Mouse (Mus musculus): ENCODE data around the gene Clybl.
A peak's percentile ranks its signal among the peaks of the same experiment; 100 is the strongest.

The Clybl gene

GRCm38 (mm10) chr14:122181078-122181814 is at the start of gene Clybl:
Gene Clybl (plus strand): TSS chr14:122181704.
- peak; percentile 94 for DNase-seq

DNA sequence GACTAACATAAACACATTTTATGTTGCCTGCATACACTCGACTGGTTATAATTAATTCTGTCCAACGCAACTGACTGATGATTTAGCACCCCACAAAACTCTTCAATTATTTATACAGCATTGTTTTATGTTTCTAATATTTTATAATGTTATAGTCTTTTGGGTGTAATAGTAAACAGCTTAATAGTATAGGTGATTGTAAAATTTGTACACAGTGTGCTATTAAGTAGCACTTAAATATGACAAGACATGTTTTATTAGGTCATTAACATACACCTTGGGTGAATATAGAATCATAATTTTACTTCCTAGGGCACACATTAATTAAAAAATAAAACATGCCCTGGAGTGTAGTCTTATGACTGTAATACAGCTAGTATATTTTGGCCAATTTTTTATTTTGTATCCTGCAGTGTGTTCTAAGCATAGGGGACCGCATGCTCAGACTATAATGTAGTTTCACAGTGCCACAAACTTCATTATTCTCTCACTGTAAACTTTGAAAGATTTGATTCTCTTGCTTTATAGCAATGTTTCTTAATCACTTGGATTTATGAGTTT is 45.1 kb upstream of the Clybl start:
- no peak for DNase-seq

DNA sequence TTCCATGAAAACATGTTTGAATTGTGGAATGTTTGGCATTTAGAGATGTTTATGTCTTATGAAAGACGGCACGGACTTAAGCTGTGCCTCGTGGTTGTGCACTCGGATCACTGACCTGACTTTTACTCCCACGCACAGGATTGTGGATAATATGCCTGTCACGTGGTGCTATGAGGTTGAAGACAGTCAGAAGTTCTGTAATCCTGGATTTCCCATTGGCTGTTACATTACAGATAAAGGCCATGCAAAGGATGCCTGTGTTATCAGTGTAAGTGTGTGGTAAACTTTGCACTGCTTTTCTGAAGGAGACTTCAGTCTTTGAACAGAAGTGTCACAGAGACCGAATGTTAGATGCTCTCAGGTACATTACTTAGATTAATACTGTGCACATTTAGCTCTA is 44.3 kb upstream of the Clybl start:
- no peak for DNase-seq

- DNase-seq = no peak
Measured at GRCm38 (mm10) chr14:122140126-122140525, 41.4 kb upstream of the Clybl start.

DNA sequence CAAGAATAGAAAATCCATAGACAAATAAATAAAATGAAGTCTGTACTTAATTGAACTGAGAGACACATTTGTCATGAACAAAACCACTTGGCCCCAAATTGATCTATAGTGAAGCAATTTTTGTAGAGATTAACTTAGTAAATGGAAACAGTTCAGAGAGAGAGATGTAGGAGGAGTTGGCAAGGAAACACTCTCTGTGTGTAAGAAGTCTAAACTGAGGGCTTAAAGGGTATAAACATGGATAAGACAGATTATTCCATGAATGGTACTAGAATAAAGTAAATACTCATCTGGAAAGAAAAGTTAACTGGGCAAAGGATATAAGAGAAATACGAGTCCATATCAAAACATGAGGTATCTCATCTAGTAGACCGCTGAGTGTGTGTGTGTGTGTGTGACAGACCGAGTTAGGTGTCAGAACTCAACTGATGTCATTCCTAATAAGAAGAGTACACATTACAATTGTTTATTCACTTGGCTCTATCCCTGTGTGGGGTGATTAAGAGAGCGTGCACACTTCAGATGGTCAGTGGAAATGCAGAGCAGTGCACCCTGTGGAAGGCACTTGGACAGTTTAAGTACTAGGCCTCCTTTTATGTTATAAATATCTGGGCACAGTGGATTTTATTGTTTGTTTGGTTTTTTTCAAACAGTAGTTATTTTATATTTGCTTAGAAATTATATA is 37.8 kb upstream of the Clybl start:
- DNase-seq = no peak

DNA sequence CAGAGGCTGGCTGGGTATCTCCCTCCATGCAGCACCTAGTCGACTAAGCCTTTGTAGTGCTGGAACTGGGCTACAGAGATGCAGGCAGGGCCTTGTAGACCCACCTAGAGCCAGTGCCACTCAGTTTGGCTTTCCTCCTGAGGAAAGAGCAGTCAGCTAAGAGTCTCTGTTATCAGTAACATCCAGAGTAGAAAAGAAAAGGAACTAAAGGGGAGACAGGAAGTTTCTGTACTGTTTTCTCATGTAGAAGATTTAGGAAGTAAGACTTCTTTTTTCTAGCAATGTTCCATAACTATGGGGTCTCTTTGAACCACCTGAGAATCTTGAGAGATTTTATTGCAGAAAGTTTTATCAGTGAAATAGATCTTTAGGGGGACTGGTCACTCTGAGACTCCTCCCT is 36.1 kb upstream of the Clybl start:
- DNase-seq = no peak

DNA sequence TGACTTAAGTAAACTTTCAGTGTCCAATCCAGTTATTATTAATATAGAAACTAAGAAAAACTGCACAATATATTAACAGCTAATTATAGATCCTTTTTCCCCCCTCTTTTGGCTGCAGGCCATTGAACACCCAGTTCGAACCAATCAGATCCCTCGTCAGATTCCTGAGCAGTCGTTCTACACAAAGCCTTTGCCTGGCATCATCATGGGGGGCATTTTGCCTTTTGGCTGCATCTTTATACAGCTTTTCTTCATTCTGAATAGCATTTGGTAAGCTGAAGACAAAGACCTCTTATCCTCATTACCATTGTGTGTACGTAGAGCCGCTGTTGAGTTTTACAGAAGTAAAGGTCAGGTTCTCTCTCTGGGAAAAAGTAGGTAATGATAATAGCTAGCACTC is 30.9 kb upstream of the Clybl start:
- no peak for DNase-seq

DNA sequence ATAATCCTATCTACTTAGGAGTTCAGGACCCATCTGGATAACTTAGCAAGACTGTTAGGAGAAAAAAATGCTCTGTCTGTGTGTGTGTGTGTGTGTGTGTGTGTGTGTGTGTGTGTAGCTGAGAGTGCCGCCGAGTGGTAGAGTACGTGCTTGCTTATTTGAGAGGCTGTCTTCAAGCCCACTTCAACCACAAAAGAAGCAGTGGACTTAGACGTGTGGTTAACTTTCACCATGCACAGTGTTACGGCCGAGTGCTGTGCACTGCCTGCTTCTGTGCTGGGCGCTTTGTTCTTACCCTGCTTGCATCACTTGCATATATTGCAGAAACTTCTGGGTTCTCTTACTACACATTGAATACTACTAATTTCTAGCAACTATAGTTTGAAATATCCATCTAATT is 23.8 kb upstream of the Clybl start:
- DNase-seq = no peak

DNA sequence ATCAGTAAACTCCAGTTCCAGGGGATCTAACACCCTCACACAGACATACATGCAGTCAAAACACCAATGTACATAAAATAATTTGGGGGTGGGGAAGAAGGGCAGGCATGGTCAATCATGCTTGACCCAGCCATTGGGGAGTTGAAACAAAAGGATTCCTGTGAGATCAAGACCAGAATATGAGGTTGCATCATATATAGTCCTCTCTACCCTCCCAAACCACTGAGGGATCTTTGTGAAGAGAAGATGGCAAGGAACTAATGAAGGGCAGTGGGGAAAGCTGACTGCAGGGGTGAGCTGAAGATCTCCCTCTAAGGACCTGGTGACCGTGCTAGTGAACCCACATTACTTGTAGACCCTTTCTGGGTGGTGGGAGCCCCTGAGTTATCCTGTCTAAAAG is 20.6 kb upstream of the Clybl start:
- DNase-seq = no peak

GRCm38 (mm10) chr14:122168912-122169311 is 12.6 kb upstream of the Clybl start:
- no peak for DNase-seq

DNA sequence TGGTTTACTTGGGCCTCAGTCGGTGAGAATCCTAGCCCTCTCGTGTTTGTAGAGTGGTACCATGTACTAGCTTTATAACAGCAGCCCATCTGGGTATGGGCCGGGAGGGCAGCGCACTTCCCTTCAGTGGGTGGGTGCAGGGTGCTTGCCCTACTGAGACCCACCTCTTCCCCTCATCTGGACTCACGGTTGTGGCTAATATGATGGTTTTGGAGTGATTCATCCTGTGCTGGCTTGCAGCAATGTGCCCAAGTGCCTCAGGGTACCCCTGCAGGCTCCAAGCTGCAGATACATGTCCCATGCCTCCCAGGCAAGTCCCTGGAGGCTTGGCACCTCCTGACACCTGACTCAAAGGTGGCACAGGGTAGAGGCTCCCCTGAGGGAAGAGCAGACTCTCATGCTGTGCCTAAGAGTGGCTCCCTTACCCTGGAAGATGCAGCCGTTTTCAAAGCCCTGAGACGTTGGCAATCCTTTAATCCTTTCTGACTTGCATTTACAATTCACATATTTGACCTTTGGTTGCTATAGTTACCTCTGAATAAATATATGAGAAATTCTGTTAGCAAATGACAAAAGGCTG is 11.2 kb upstream of the Clybl start:
- no peak for DNase-seq

- DNase-seq = no peak
Measured at GRCm38 (mm10) chr14:122171031-122171430, 10.5 kb upstream of the Clybl start.

- no peak for DNase-seq
Measured at GRCm38 (mm10) chr14:122176263-122176798, 5.2 kb upstream of the Clybl start.

DNA sequence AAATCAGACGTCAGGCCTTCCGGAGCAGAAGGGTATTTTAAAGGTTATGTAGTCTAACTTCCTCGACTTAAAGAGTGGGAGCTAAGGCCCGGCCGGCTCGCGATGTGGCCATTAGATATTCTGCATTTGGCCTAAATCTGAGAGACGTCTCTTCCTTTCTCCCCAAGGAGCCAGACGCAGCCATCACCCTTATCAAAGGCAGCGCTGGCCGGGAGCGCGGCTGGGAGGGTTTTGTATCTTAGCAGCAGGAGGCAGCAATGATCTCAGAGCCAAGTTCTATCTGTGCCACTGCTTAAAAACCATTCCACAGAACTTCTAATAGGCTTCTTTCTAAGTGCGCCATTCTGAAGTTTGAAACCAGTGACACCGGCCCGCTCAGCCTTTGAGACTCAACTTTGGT is 2.2 kb upstream of the Clybl start:
- DNase-seq = no peak

- DNase-seq = no peak
Measured at GRCm38 (mm10) chr14:122181815-122182157, 282 bp downstream of the Clybl start.

DNA sequence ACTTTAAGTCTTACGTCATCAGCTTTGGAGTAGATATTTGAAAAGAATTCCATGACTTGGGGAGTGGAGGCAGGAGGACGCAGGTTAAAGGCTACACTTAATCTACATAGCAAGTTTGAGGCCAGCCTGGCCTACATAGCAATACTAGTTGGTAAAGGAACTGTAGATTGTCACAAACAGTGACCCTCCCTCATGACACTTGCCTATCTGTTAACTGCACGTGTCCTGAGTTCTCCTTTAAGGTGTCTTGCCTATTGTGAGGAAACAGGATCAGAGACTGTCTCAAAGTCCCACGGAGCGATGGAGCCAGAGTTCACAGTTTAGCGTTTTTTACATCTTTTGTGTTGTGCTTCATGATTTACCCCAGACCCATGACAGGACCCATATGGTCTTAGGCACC is 716 bp downstream of the Clybl start:
- DNase-seq = no peak

DNA sequence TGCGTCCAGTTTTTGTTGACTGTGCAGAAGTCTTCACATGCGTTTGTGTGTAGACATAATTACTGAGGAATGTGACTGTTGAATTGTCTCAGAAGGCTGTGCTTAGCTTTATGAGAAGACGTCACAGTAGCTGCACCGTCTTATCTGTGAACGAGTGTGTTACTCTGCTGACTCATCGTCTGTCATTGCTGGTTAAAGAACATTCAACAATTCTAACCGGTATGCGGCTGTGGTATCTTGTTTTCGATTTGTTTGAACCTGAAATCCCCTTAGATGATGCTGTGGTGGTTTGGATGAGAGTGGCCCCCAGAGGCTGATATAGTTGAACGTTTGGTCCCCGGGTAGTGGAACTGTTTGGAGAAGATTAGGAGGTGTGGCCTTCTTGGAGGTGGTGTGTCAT is 2.5 kb downstream of the Clybl start:
- no peak for DNase-seq

GRCm38 (mm10) chr14:122188250-122188649 is 6.7 kb downstream of the Clybl start:
- no peak for DNase-seq

GRCm38 (mm10) chr14:122189901-122190300 is 8.4 kb downstream of the Clybl start:
- DNase-seq = no peak

DNA sequence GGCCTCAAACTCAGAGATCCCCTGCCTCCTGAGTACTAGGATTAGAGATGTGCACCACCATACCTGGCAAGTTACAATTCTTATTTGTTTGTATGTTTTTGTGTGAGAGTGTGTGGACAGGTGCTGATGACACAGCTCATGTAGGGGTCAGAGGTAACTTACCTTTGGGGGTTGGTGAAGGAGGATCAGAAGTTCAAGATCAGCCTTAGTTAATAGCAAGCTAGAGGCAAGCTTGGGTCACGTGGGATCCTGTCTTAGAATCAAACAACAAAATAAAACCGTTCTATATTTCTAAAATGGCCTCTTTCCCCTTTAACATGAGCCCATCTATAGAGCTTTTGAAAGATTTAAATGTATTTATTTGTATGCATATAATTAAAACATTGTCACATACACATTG is 9.0 kb downstream of the Clybl start:
- DNase-seq = no peak

GRCm38 (mm10) chr14:122190941-122191510 is 9.5 kb downstream of the Clybl start:
- peak; percentile 81 for DNase-seq

DNA sequence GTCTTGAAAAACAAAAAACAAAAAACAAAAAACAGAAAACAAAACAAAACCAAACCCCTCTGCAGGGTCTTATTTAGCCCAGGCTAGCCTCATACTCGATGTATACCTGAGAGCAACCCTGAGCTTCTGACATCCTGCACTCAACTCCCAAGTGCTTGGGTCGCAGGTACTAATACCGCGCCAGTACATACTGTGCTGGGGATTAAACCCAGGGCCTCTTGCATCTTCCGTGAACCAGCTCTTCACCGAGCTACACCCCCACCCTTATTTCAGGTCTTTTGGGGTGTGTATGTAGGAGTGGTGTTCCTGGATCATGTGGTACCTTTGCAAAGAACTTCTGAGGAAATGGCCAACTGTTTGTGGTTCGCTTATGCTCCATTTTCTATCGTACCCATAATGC is 13.1 kb downstream of the Clybl start:
- DNase-seq = no peak

GRCm38 (mm10) chr14:122196851-122197250 is 15.3 kb downstream of the Clybl start:
- DNase-seq = no peak
